Mouse (Mus musculus) liver, postnatal 0 days (tissue): ENCODE measurements around the gene Fmo1. TPM values are rescaled to one million over a fixed set of nuclear protein-coding genes. Genes with fewer than 3 reads are reported as not detected.

Experiments used
- ATAC-seq: fragments of 200-750 bp; cut with Nextera tagmentation; 2 replicates; pipeline ENCODE4 v1.8.0; 2017; ENCODE audit warnings: mild to moderate bottlenecking, moderate library complexity
- DNase-seq: peaks from one replicate; pipeline ENCODE4 v3.0.0-alpha.2; 2016
- H3K27ac ChIP-seq: fragments of 300-500 bp; sonication (generic); 2 replicates; pipeline ENCODE4 v1.5.1; 2014; ENCODE audit warnings: antibody characterized with exemption, moderate library complexity, mild to moderate bottlenecking, low read depth
- H3K27me3 ChIP-seq: fragments of 300-500 bp; sonication (generic); 2 replicates; pipeline ENCODE4 v1.6.1; 2014; ENCODE audit warnings: low read length, control low read depth, mixed read lengths; ENCODE audit not compliant: insufficient read depth
- H3K36me3 ChIP-seq: fragments of 300-500 bp; sonication (generic); replicated peaks from 2 replicates; pipeline ENCODE4 v1.6.1; 2014; ENCODE audit warnings: mild to moderate bottlenecking, control low read depth, low read length, moderate library complexity, mixed read lengths; ENCODE audit not compliant: insufficient read depth
- H3K4me1 ChIP-seq: fragments of 300-500 bp; sonication (generic); 2 replicates; pipeline ENCODE4 v1.6.1; 2014; ENCODE audit warnings: antibody characterized with exemption, mild to moderate bottlenecking, control low read depth; ENCODE audit not compliant: insufficient read depth
- H3K4me2 ChIP-seq: fragments of 300-500 bp; sonication (generic); 2 replicates; pipeline ENCODE4 v1.6.1; 2014; ENCODE audit warnings: low read depth, mild to moderate bottlenecking, low read length, moderate library complexity, mixed read lengths
- H3K4me3 ChIP-seq: fragments of 300-500 bp; sonication (generic); 2 replicates; pipeline ENCODE4 v1.5.1; 2014; ENCODE audit warnings: low read depth, low read length
- H3K9ac ChIP-seq: fragments of 300-500 bp; sonication (generic); replicated peaks from 2 replicates; pipeline ENCODE4 v1.6.1; 2014; ENCODE audit warnings: mild to moderate bottlenecking, moderate library complexity
- H3K9me3 ChIP-seq: fragments of 300-500 bp; sonication (generic); 2 replicates; pipeline ENCODE4 v1.6.1; 2016; ENCODE audit warnings: mild to moderate bottlenecking, control low read depth, low read length, mixed read lengths
- CTCF ChIP-seq: sonication (generic); IDR thresholded peaks from 2 replicates; pipeline ENCODE4 v1.5.1; 2016; ENCODE audit warnings: antibody characterized with exemption, low read depth
- EP300 ChIP-seq: IDR thresholded peaks from 2 replicates; pipeline ENCODE4 v1.6.1; 2016; ENCODE audit warnings: antibody characterized with exemption, low read depth, mild to moderate bottlenecking
- WGBS: fragments of 180-500 bp; shearing (Covaris S2); extraction: QIAGEN DNeasy Blood & Tissue Kit; methylation state at CpG from one replicate; pipeline ENCODE4 v1.1.7; 2014; ENCODE audit not compliant: insufficient replicate concordance; 5-methylcytosine and 5-hydroxymethylcytosine counted together
- polyA plus RNA-seq: library from polyadenylated mRNA; unstranded; fragments of >200 nt; fragmentation: Nextera tagmentation; extraction: Ambion mirVana; gene quantifications from 2 replicates; pipeline ENCODE4 v1.2.1, GENCODE M21; 2015

Gene Fmo1
- polyA plus RNA-seq, 1 experiment from 2014 or later, result 51.5 TPM

- DNase-seq, result no peak
- no peak overlapping the region for H3K4me2 ChIP-seq
- H3K4me1 ChIP-seq, result peaks cover 4% of the 10 kb centered on the region
- H3K36me3 ChIP-seq, result no peaks in the 10 kb centered on the region
- WGBS, result 78% methylated on average over 6 of the region's 6 CpGs
- no peaks in the 10 kb centered on the region for H3K9me3 ChIP-seq
- no peaks in the 10 kb centered on the region for H3K27me3 ChIP-seq
- H3K27ac ChIP-seq, result no peak overlapping the region
- no peak for TF ChIP-seq EP300
- TF ChIP-seq CTCF, result no peak
- H3K4me3 ChIP-seq, result no peak overlapping the region
- no peak for ATAC-seq
- no peak overlapping the region for H3K9ac ChIP-seq
Measured at GRCm38 (mm10) chr1:162893014-162893413, 26.6 kb upstream of the Fmo1 start.

GRCm38 (mm10) chr1:162891980-162892451 is 25.6 kb upstream of the Fmo1 start:
- Histone ChIP-seq H3K9ac (no peak overlapping the region), H3K4me3 (no peak overlapping the region), H3K27ac (peak overlapping the region; percentile 31; the same call in 1 of the 2 replicates), H3K4me2 (no peak overlapping the region), H3K27me3 (no peaks in the 10 kb centered on the region), H3K36me3 (no peaks in the 10 kb centered on the region), H3K9me3 (no peaks in the 10 kb centered on the region), H3K4me1 (peaks cover 3% of the 10 kb centered on the region; the same call in 1 of the 2 replicates)
- WGBS, result 20% methylated on average over 6 of the region's 6 CpGs
- TF ChIP-seq EP300, result no peak
- TF ChIP-seq CTCF, result no peak
- DNase-seq (peak; percentile 18), ATAC-seq (peak; percentile 88)

GRCm38 (mm10) chr1:162888646-162889045 is 22.2 kb upstream of the Fmo1 start:
- Histone ChIP-seq H3K27ac (no peak overlapping the region), H3K4me2 (no peak overlapping the region), H3K4me3 (no peak overlapping the region), H3K9ac (no peak overlapping the region), H3K36me3 (no peaks in the 10 kb centered on the region), H3K27me3 (no peaks in the 10 kb centered on the region), H3K9me3 (no peaks in the 10 kb centered on the region), H3K4me1 (peaks cover 6% of the 10 kb centered on the region; the same call in 1 of the 2 replicates)
- DNase-seq (no peak), ATAC-seq (no peak)
- TF ChIP-seq CTCF (no peak), EP300 (no peak)
- WGBS, result 80% methylated on average over 12 of the region's 12 CpGs

GRCm38 (mm10) chr1:162887644-162888043 is 21.2 kb upstream of the Fmo1 start:
- no peak for DNase-seq
- no peak for TF ChIP-seq CTCF
- TF ChIP-seq EP300, result no peak
- no peak overlapping the region for H3K9ac ChIP-seq

GRCm38 (mm10) chr1:162886138-162886816 is 19.9 kb upstream of the Fmo1 start:
- WGBS, result 69% methylated on average over 11 of the region's 11 CpGs
- H3K9ac ChIP-seq, result no peak overlapping the region
- ATAC-seq, result peak; percentile 71
- peak overlapping the region; percentile 26; the same call in 1 of the 2 replicates for H3K4me2 ChIP-seq
- no peaks in the 10 kb centered on the region for H3K27me3 ChIP-seq
- H3K4me1 ChIP-seq, result peaks cover 4% of the 10 kb centered on the region; the same call in 1 of the 2 replicates
- H3K4me3 ChIP-seq, result no peak overlapping the region
- no peaks in the 10 kb centered on the region for H3K36me3 ChIP-seq
- peak; percentile 24; the same call in 1 of the 2 replicates for TF ChIP-seq CTCF
- TF ChIP-seq EP300, result no peak
- DNase-seq, result no peak
- no peaks in the 10 kb centered on the region for H3K9me3 ChIP-seq
- H3K27ac ChIP-seq, result 0 out of 2 replicates have a peak overlapping the region, but pooled peaks have one; percentile 34

More at GRCm38 (mm10) chr1:162887644-162888043, 21.2 kb upstream of the Fmo1 start:
- H3K36me3 ChIP-seq, result no peaks in the 10 kb centered on the region
- H3K4me1 ChIP-seq, result peaks cover 4% of the 10 kb centered on the region; the same call in 1 of the 2 replicates
- ATAC-seq, result no peak
- H3K27ac ChIP-seq, result no peak overlapping the region
- no peak overlapping the region for H3K4me2 ChIP-seq
- no peak overlapping the region for H3K4me3 ChIP-seq
- no peaks in the 10 kb centered on the region for H3K9me3 ChIP-seq
- WGBS, result 88% methylated on average over 7 of the region's 7 CpGs
- no peaks in the 10 kb centered on the region for H3K27me3 ChIP-seq

- Histone ChIP-seq H3K9me3 (no peaks in the 10 kb centered on the region), H3K36me3 (no peaks in the 10 kb centered on the region), H3K27me3 (no peaks in the 10 kb centered on the region), H3K4me1 (peaks cover 4% of the 10 kb centered on the region; the same call in 1 of the 2 replicates), H3K27ac (no peak overlapping the region), H3K9ac (no peak overlapping the region), H3K4me2 (no peak overlapping the region), H3K4me3 (no peak overlapping the region)
- DNase-seq, result no peak
- no peak for TF ChIP-seq EP300
- WGBS, result 67% methylated on average over 4 of the region's 4 CpGs
- ATAC-seq, result no peak
Measured at GRCm38 (mm10) chr1:162882681-162883080, 16.3 kb upstream of the Fmo1 start.
